ENCODE assay signal across 15 mouse cellular contexts in the genomic region with DNA sequence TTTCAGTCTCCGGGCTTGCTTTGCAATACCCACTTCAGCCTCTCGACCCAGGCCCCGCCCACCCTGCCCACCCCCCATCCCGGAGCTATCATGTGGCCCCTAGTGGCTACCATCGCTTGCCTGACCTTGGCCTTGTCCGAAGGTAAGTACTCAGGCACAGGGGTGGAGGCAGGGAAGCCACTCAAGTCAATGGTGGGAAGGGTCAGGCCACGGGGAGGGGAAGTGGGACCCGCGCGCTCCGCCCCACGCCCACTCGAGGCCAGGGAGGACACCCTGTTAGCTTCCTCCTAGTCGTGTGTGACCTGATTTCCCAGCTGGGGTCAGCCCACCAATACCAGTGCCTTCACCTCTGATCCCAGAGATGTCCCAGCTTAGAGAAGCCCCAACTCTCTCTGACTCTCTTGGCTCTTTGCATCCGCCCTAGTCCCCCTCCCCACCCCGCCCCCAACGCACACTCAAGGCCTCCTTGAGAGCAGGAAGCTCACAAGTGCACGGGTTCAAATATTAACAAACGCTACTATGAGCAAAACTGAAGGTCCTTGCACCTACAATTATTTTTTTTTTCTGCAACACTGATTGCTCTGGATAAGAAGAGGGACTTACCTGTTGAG. TPM values are rescaled to one million over a fixed set of nuclear protein-coding genes. Genes with fewer than 3 reads are reported as not detected.
DNase-seq lines count a peak whose midpoint lies in the region; ATAC-seq and TF ChIP-seq lines count a peak whose summit lies in the region.
"Had no signal": no experiment of that assay in that cellular context is flagged by ENCODE, and none has a peak within 500 bp of the region (broad histone marks: within the 10 kb centered on the region; RNA-seq: fewer than 3 reads in every experiment).

No protein-coding gene starts in this region.

- ATAC-seq in heart, embryonic 13.5 days (ENCODE audit: extremely low read depth, insufficient number of reproducible peaks, low FRiP score, low TSS enrichment): no peak
- peak; percentile 18; the same call in 1 of the 2 replicates for ATAC-seq in hindbrain, postnatal 0 days

- H3K4me2 ChIP-seq in heart, embryonic 13.5 days: peak overlapping the region; percentile 50
- H3K4me2 ChIP-seq in hindbrain, postnatal 0 days (ENCODE audit: low read depth, low read length): peak overlapping the region; percentile 19; the same call in 1 of the 2 replicates
- H3K4me2 ChIP-seq: liver, embryonic 15.5 days had no signal

- no peak for DNase-seq in heart, postnatal 25 days (ENCODE audit: low spot score)
- DNase-seq in R1 (ENCODE audit: low read depth, low spot score): peak; percentile 34
- DNase-seq in hindbrain, postnatal 0 days (ENCODE audit: low spot score): no peak
- peak; percentile 45 to 62 for DNase-seq in lung, postnatal 4 days
- DNase-seq in right cerebral cortex, postnatal 25 days: no peak
- no peak for DNase-seq in layer of hippocampus, postnatal 36 days
- no peak for DNase-seq in layer of hippocampus, adult 18-20 months (ENCODE audit: low spot score in 2 of 2)
- DNase-seq: kidney, postnatal 4 days had no signal

- H3K36me3 ChIP-seq in heart, embryonic 13.5 days: no peaks in the 10 kb centered on the region
- no peaks in the 10 kb centered on the region for H3K36me3 ChIP-seq in hindbrain, postnatal 0 days (ENCODE audit: insufficient read depth, low read length)
- H3K36me3 ChIP-seq: liver, embryonic 15.5 days had no signal

- 0 out of 2 replicates have a peak overlapping the region, but pooled peaks have one; percentile 2 for H3K4me3 ChIP-seq in heart, embryonic 13.5 days
- no peak overlapping the region for H3K4me3 ChIP-seq in hindbrain, postnatal 0 days (ENCODE audit: low read length)
- H3K4me3 ChIP-seq: liver, embryonic 15.5 days had no signal

- no peak overlapping the region for H3K27ac ChIP-seq in heart, embryonic 13.5 days (replicated peaks)
- no peak overlapping the region for H3K27ac ChIP-seq in hindbrain, postnatal 0 days
- H3K27ac ChIP-seq: liver, embryonic 15.5 days had no signal

- no peak overlapping the region for H3K9ac ChIP-seq in heart, embryonic 13.5 days
- no peak overlapping the region for H3K9ac ChIP-seq in hindbrain, postnatal 0 days (replicated peaks; ENCODE audit: low read length)
- H3K9ac ChIP-seq: liver, embryonic 15.5 days had no signal

- intact Hi-C loops in heart, postnatal 25 days (cut with DNase I): no loop called here

- WGBS in heart, embryonic 13.5 days: 9% methylated on average over 19 of the region's 19 CpGs
- WGBS in hindbrain, postnatal 0 days: 5% methylated on average over 19 of the region's 19 CpGs

- H3K9me3 ChIP-seq in heart, embryonic 13.5 days: no peaks in the 10 kb centered on the region
- no peaks in the 10 kb centered on the region for H3K9me3 ChIP-seq in hindbrain, postnatal 0 days (ENCODE audit: low read length)
- H3K9me3 ChIP-seq: liver, embryonic 15.5 days had no signal

- H3K27me3 ChIP-seq in heart, embryonic 13.5 days (replicated peaks): peaks cover 11% of the 10 kb centered on the region
- no peaks in the 10 kb centered on the region for H3K27me3 ChIP-seq in hindbrain, postnatal 0 days (ENCODE audit: insufficient read depth, low read length)
- H3K27me3 ChIP-seq: liver, embryonic 15.5 days had no signal

- no peak for TF ChIP-seq CTCF in hindbrain, postnatal 0 days (IDR thresholded peaks at IDR 0.05; ENCODE audit: low read depth)

- H3K4me1 ChIP-seq in heart, embryonic 13.5 days: peaks cover 12% of the 10 kb centered on the region
- no peaks in the 10 kb centered on the region for H3K4me1 ChIP-seq in hindbrain, postnatal 0 days (ENCODE audit: insufficient read depth, low read length)
- H3K4me1 ChIP-seq: liver, embryonic 15.5 days had no signal

RNA-seq across cellular contexts. Expression of gene Klk13, which starts 1.5 kb away (rescaled TPM):
- 0.20 TPM in 1 of 2 replicates, not detected in the other for polyA plus RNA-seq in heart, embryonic 13.5 days (2015; fragmentation: Nextera tagmentation; extraction: Ambion mirVana)
- total RNA-seq in heart, postnatal 25 days (2021): not detected
- not detected in 2 replicates for total RNA-seq in hindbrain, postnatal 0 days (2014; rRNA removed)
- polyA plus RNA-seq in hindbrain, postnatal 0 days (2015; fragmentation: Nextera tagmentation; extraction: Ambion mirVana): 0.10 and 0.32 TPM in 2 replicates
- not detected for total RNA-seq in layer of hippocampus, postnatal 36 days (2021)
- total RNA-seq in layer of hippocampus, adult 18-20 months (2021): not detected
- total RNA-seq: CH12.LX; common myeloid progenitor, adult 5-6 weeks; gastrocnemius, postnatal 4 days; neutrophil, adult 5-6 weeks had no signal
- polyA plus RNA-seq: liver, embryonic 15.5 days; testis, adult 2 months had no signal

RNA-seq across cellular contexts. Expression of gene Klk14, which starts 23.6 kb away (rescaled TPM):
- polyA plus RNA-seq in heart, embryonic 13.5 days (2015; fragmentation: Nextera tagmentation; extraction: Ambion mirVana): not detected in 2 replicates
- under 1 TPM; 0.28 to 0.34 TPM for total RNA-seq in heart, postnatal 25 days (2021)
- not detected in 2 replicates for total RNA-seq in hindbrain, postnatal 0 days (2014; rRNA removed)
- not detected in 2 replicates for polyA plus RNA-seq in hindbrain, postnatal 0 days (2015; fragmentation: Nextera tagmentation; extraction: Ambion mirVana)
- total RNA-seq in layer of hippocampus, postnatal 36 days (2021): not detected
- total RNA-seq in layer of hippocampus, adult 18-20 months (2021): not detected
- total RNA-seq: CH12.LX; common myeloid progenitor, adult 5-6 weeks; gastrocnemius, postnatal 4 days; neutrophil, adult 5-6 weeks had no signal
- polyA plus RNA-seq: liver, embryonic 15.5 days had no signal

RNA-seq across cellular contexts. Expression of gene Ctu1, which starts 42.0 kb away (rescaled TPM):
- 6.3 and 6.8 TPM in 2 replicates for polyA plus RNA-seq in heart, embryonic 13.5 days (2015; fragmentation: Nextera tagmentation; extraction: Ambion mirVana)
- total RNA-seq in heart, postnatal 25 days (2021): 1 to 10 TPM; 3.2 to 3.8 TPM
- 32.4 and 36.4 TPM in 2 replicates for total RNA-seq in hindbrain, postnatal 0 days (2014; rRNA removed)
- polyA plus RNA-seq in hindbrain, postnatal 0 days (2015; fragmentation: Nextera tagmentation; extraction: Ambion mirVana): 14.5 and 14.7 TPM in 2 replicates
- total RNA-seq in layer of hippocampus, postnatal 36 days (2021): 10 to 100 TPM; 11.7 to 11.8 TPM
- total RNA-seq in layer of hippocampus, adult 18-20 months (2021): 10 to 100 TPM; 10.5 to 10.6 TPM

RNA-seq across cellular contexts. Expression of gene Siglece, which starts 53.9 kb away (rescaled TPM):
- polyA plus RNA-seq in heart, embryonic 13.5 days (2015; fragmentation: Nextera tagmentation; extraction: Ambion mirVana): 0.41 and 0.52 TPM in 2 replicates
- total RNA-seq in heart, postnatal 25 days (2021): 1 to 10 TPM; 1.1 TPM
- not detected in 2 replicates for total RNA-seq in hindbrain, postnatal 0 days (2014; rRNA removed)
- polyA plus RNA-seq in hindbrain, postnatal 0 days (2015; fragmentation: Nextera tagmentation; extraction: Ambion mirVana): 0.40 and 0.48 TPM in 2 replicates
- 1 to 10 TPM in 1 of 2 experiments, under 1 TPM in 1; 0.83 to 1.4 TPM for total RNA-seq in layer of hippocampus, postnatal 36 days (2021)
- total RNA-seq in layer of hippocampus, adult 18-20 months (2021): 1 to 10 TPM; 1.2 to 1.5 TPM
- total RNA-seq: CH12.LX had no signal

RNA-seq across cellular contexts. Expression of gene Klk12, which starts 54.9 kb away (rescaled TPM):
- polyA plus RNA-seq in heart, embryonic 13.5 days (2015; fragmentation: Nextera tagmentation; extraction: Ambion mirVana): not detected in 2 replicates
- not detected for total RNA-seq in heart, postnatal 25 days (2021)
- total RNA-seq in hindbrain, postnatal 0 days (2014; rRNA removed): not detected in 2 replicates
- not detected in 2 replicates for polyA plus RNA-seq in hindbrain, postnatal 0 days (2015; fragmentation: Nextera tagmentation; extraction: Ambion mirVana)
- total RNA-seq in layer of hippocampus, postnatal 36 days (2021): not detected
- total RNA-seq in layer of hippocampus, adult 18-20 months (2021): not detected
- total RNA-seq: CH12.LX; common myeloid progenitor, adult 5-6 weeks; gastrocnemius, postnatal 4 days; neutrophil, adult 5-6 weeks had no signal
- polyA plus RNA-seq: liver, embryonic 15.5 days; testis, adult 2 months had no signal

Comparison
In these comparisons a context has a peak if more than half of its experiments do, and no peak if none do; other contexts are left out.
1. DNase-seq: peak in R1 (single experiment) and lung, postnatal 4 days (2 of 2); none in heart, postnatal 25 days (single experiment), hindbrain, postnatal 0 days (single experiment), right cerebral cortex, postnatal 25 days (single experiment), layer of hippocampus, postnatal 36 days (0 of 2) and layer of hippocampus, adult 18-20 months (0 of 2).